Mouse (Mus musculus): ENCODE data around the gene Gm28372.

The Gm28372 gene

GRCm38 (mm10) chr2:130451086-130451726 lies 46.2 kb downstream of the Gm28372 start:
- no peak for DNase-seq

DNA sequence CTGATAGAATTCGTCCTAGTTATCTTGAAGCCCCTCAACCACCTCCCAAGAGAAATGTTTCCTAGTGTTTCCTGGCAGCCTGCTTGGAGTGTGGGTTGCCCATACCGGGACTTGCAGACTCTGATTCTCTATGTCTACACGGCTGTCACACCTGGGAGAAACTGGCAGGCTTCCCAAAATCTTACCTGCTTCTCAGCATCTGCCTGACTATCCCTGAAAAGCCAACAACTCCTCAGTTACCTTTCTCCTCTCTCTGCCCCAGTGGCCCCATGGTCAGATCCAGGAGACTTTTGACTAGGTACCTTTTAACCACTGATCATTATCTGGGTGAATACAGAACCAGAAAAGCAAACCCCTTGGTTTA lies 46.7 kb downstream of the Gm28372 start:
- DNase-seq, result no peak

- DNase-seq, result no peak
Measured at GRCm38 (mm10) chr2:130452266-130452665, 47.2 kb downstream of the Gm28372 start.

DNA sequence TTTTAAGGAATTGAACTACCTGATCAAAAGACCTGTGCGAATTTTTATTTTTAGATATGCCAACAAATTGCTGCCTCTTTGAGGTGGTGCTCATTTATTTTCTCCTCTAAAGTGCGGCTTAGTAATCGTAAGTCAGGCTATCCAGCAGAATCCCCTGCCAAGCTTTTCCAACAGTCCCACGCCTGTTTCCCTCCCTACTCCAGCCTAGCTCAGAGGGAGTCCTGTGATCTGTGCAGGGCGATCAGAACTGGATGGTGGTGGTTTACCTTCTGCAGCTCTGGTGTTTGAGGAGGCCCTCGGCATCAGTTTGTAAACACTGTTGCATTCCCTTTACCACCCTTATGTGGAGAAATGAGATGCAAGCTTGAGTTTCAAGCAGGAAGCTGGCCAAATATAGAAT lies 48.4 kb downstream of the Gm28372 start:
- no peak for DNase-seq

DNA sequence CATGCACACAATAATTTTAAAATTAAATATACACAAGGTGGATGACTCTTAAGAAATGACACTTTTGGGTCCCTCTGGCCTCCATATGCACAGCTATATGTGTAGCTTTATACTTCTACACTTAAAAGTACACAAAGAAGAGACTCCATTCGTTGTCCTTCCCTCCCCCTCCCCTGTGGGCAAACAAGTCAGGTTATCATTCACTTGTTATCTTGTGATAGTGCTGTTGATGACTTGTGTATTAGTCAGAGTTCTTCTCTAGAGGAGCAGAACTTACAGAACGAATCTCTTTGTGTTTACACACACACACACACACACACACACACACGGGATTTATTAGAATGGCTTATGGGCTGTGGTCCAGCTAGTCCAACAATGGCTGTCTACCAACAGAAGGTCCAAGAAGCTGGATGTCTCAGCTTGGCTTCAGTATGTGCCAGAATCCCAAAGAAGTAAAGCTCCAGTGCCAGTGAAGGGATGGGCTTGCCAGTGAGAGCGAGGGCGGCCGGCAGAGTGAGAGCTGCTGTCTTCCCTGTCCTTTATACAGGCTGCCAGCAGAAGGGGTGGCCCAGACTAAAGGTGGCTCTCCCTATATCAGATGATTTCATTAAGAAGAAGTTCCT lies 49.8 kb downstream of the Gm28372 start:
- peak; percentile 24 for DNase-seq
